Mouse (Mus musculus) intestine, embryonic 16.5 days (tissue): ENCODE results near the gene Pck2. TPM values are rescaled to one million over a fixed set of nuclear protein-coding genes. Genes with fewer than 3 reads are reported as not detected.

Experiments
- ATAC-seq: fragments of 200-750 bp; cut with Nextera tagmentation; 2 replicates; pipeline ENCODE4 v1.8.0; 2017; ENCODE audit warnings: moderate TSS enrichment, moderate library complexity
- H3K27ac ChIP-seq: fragments of 300-500 bp; sonication (generic); 2 replicates; pipeline ENCODE4 v1.5.1; 2014; ENCODE audit warnings: mild to moderate bottlenecking, low read length
- H3K27me3 ChIP-seq: fragments of 300-500 bp; sonication (generic); replicated peaks from 2 replicates; pipeline ENCODE4 v1.6.1; 2014; ENCODE audit warnings: low read length, control low read depth, mixed read lengths; ENCODE audit not compliant: control insufficient read depth, insufficient read depth
- H3K36me3 ChIP-seq: fragments of 300-500 bp; sonication (generic); 2 replicates; pipeline ENCODE4 v1.6.1; 2014; ENCODE audit warnings: low read length, control low read depth; ENCODE audit not compliant: control insufficient read depth, insufficient read depth
- H3K4me1 ChIP-seq: fragments of 300-500 bp; sonication (generic); 2 replicates; pipeline ENCODE4 v1.6.1; 2014; ENCODE audit warnings: low read length, control low read depth, mixed read lengths; ENCODE audit not compliant: control insufficient read depth, insufficient read depth
- H3K4me2 ChIP-seq: fragments of 300-500 bp; sonication (generic); 2 replicates; pipeline ENCODE4 v1.6.1; 2014; ENCODE audit warnings: low read depth, low read length, control low read depth
- H3K4me3 ChIP-seq: fragments of 300-500 bp; sonication (generic); 2 replicates; pipeline ENCODE4 v1.5.1; 2014; ENCODE audit warnings: mild to moderate bottlenecking, low read length
- H3K9ac ChIP-seq: fragments of 300-500 bp; sonication (generic); 2 replicates; pipeline ENCODE4 v1.6.1; 2014; ENCODE audit warnings: low read depth, low read length
- H3K9me3 ChIP-seq: fragments of 300-500 bp; sonication (generic); 2 replicates; pipeline ENCODE4 v1.6.1; 2016; ENCODE audit warnings: low read length, control low read depth; ENCODE audit not compliant: control insufficient read depth
- WGBS: fragments of 180-500 bp; shearing (Covaris S2); extraction: QIAGEN DNeasy Blood & Tissue Kit; methylation state at CpG from one replicate; pipeline ENCODE4 v1.1.7; 2014; 5-methylcytosine and 5-hydroxymethylcytosine counted together
- polyA plus RNA-seq: library from polyadenylated mRNA; unstranded; fragments of >200 nt; fragmentation: Nextera tagmentation; extraction: Ambion mirVana; gene quantifications from 2 replicates; pipeline ENCODE4 v1.2.1, GENCODE M21; 2015

Pck2 gene
- polyA plus RNA-seq, 1 experiment from 2014 or later: 51.8 TPM

GRCm38 (mm10) chr14:55561860-55562259 lies 21.8 kb downstream of the Pck2 start:
- H3K9me3 ChIP-seq: no peaks in the 10 kb centered on the region
- H3K36me3 ChIP-seq: peaks cover 15% of the 10 kb centered on the region; the same call in 1 of the 2 replicates
- H3K27ac ChIP-seq: no peak overlapping the region
- peaks cover 11% of the 10 kb centered on the region for H3K4me1 ChIP-seq
- 80% methylated on average over 10 of the region's 10 CpGs for WGBS
- no peak overlapping the region for H3K9ac ChIP-seq
- no peak overlapping the region for H3K4me3 ChIP-seq
- no peaks in the 10 kb centered on the region for H3K27me3 ChIP-seq
- H3K4me2 ChIP-seq: no peak overlapping the region
- no peak for ATAC-seq

- Histone ChIP-seq H3K4me2 (no peak overlapping the region), H3K36me3 (peaks cover 15% of the 10 kb centered on the region; the same call in 1 of the 2 replicates), H3K9me3 (no peaks in the 10 kb centered on the region), H3K27me3 (no peaks in the 10 kb centered on the region), H3K4me1 (peaks cover 11% of the 10 kb centered on the region), H3K27ac (no peak overlapping the region), H3K9ac (no peak overlapping the region), H3K4me3 (no peak overlapping the region)
- WGBS: 93% methylated on average over 11 of the region's 11 CpGs
- no peak for ATAC-seq
These were observed 23.2 kb downstream of the Pck2 start for GRCm38 (mm10) chr14:55563249-55563648.

- ATAC-seq: no peak
- H3K9ac ChIP-seq: no peak overlapping the region
- H3K4me2 ChIP-seq: no peak overlapping the region
- no peak overlapping the region for H3K4me3 ChIP-seq
- H3K36me3 ChIP-seq: peaks cover 21% of the 10 kb centered on the region
- no peaks in the 10 kb centered on the region for H3K9me3 ChIP-seq
- 63% methylated on average over 3 of the region's 3 CpGs for WGBS
- H3K27me3 ChIP-seq: no peaks in the 10 kb centered on the region
- H3K4me1 ChIP-seq: peaks cover 11% of the 10 kb centered on the region
- no peak overlapping the region for H3K27ac ChIP-seq
These were observed 25.7 kb downstream of the Pck2 start for GRCm38 (mm10) chr14:55565748-55566147.

- Histone ChIP-seq H3K4me2 (no peak overlapping the region), H3K27me3 (no peaks in the 10 kb centered on the region), H3K4me3 (no peak overlapping the region), H3K36me3 (peaks cover 21% of the 10 kb centered on the region), H3K27ac (no peak overlapping the region), H3K4me1 (no peaks in the 10 kb centered on the region), H3K9me3 (no peaks in the 10 kb centered on the region), H3K9ac (no peak overlapping the region)
- ATAC-seq: no peak
- 83% methylated on average over 3 of the region's 3 CpGs for WGBS
These were observed 27.4 kb downstream of the Pck2 start for GRCm38 (mm10) chr14:55567496-55567895.

- no peak for ATAC-seq
- WGBS: 80% methylated on average over 2 of the region's 2 CpGs
- peaks cover 12% of the 10 kb centered on the region for H3K36me3 ChIP-seq
- H3K4me1 ChIP-seq: 0 out of 2 replicates have a peak, but pooled peaks cover 3% of the 10 kb centered on the region
- no peak overlapping the region for H3K9ac ChIP-seq
- H3K4me3 ChIP-seq: no peak overlapping the region
- H3K9me3 ChIP-seq: no peaks in the 10 kb centered on the region
- no peaks in the 10 kb centered on the region for H3K27me3 ChIP-seq
- H3K4me2 ChIP-seq: no peak overlapping the region
- H3K27ac ChIP-seq: no peak overlapping the region
These were observed 30.5 kb downstream of the Pck2 start for GRCm38 (mm10) chr14:55570588-55570987.

- Histone ChIP-seq H3K36me3 (peaks cover 7% of the 10 kb centered on the region; the same call in 1 of the 2 replicates), H3K27ac (no peak overlapping the region), H3K4me2 (no peak overlapping the region), H3K4me1 (0 out of 2 replicates have a peak, but pooled peaks cover 3% of the 10 kb centered on the region), H3K9me3 (no peaks in the 10 kb centered on the region), H3K27me3 (no peaks in the 10 kb centered on the region), H3K9ac (no peak overlapping the region), H3K4me3 (no peak overlapping the region)
- ATAC-seq: no peak
These were observed 31.7 kb downstream of the Pck2 start for GRCm38 (mm10) chr14:55571760-55572159.

- Histone ChIP-seq H3K4me2 (no peak within 1 kb of the TSS), H3K27ac (no peak within 1 kb of the TSS), H3K27me3 (no peaks in the 10 kb centered on the region), H3K36me3 (peaks cover 5% of the 10 kb centered on the region), H3K4me1 (peaks cover 15% of the 10 kb centered on the region), H3K4me3 (no peak within 1 kb of the TSS), H3K9me3 (no peaks in the 10 kb centered on the region), H3K9ac (no peak within 1 kb of the TSS)
- ATAC-seq: no peak
- WGBS: 69% methylated on average over 8 of the region's 8 CpGs
These were observed 35.2 kb downstream of the Pck2 start, which contains the start of gene Fitm1 for GRCm38 (mm10) chr14:55575302-55575701. Gene Fitm1 (plus strand): TSS chr14:55575617.

GRCm38 (mm10) chr14:55575711-55576110 lies 35.6 kb downstream of the Pck2 start:
- ATAC-seq: no peak
- Histone ChIP-seq H3K9me3 (no peaks in the 10 kb centered on the region), H3K27ac (no peak overlapping the region), H3K4me1 (peaks cover 15% of the 10 kb centered on the region), H3K36me3 (peaks cover 8% of the 10 kb centered on the region), H3K4me3 (no peak overlapping the region), H3K27me3 (no peaks in the 10 kb centered on the region), H3K9ac (no peak overlapping the region), H3K4me2 (no peak overlapping the region)
- WGBS: 73% methylated on average over 13 of the region's 13 CpGs

- Histone ChIP-seq H3K4me3 (no peak overlapping the region), H3K27me3 (no peaks in the 10 kb centered on the region), H3K9ac (no peak overlapping the region), H3K9me3 (no peaks in the 10 kb centered on the region), H3K27ac (no peak overlapping the region), H3K4me2 (no peak overlapping the region), H3K36me3 (peaks cover 13% of the 10 kb centered on the region), H3K4me1 (peaks cover 15% of the 10 kb centered on the region)
- 81% methylated on average over 16 of the region's 16 CpGs for WGBS
- ATAC-seq: no peak
These were observed 36.3 kb downstream of the Pck2 start for GRCm38 (mm10) chr14:55576376-55576775.
